Mouse (Mus musculus) natural killer cell, adult 2 months (primary cell): ENCODE data around the gene Grap.
A peak's percentile ranks its signal among the peaks of the same experiment; 100 is the strongest.

Experiments
- DNase-seq, 2 experiments: peaks; one replicate each; pipeline ENCODE4 v3.0.0; 2022; ENCODE audit warnings: low spot score in 2 of 2

Grap gene

DNA sequence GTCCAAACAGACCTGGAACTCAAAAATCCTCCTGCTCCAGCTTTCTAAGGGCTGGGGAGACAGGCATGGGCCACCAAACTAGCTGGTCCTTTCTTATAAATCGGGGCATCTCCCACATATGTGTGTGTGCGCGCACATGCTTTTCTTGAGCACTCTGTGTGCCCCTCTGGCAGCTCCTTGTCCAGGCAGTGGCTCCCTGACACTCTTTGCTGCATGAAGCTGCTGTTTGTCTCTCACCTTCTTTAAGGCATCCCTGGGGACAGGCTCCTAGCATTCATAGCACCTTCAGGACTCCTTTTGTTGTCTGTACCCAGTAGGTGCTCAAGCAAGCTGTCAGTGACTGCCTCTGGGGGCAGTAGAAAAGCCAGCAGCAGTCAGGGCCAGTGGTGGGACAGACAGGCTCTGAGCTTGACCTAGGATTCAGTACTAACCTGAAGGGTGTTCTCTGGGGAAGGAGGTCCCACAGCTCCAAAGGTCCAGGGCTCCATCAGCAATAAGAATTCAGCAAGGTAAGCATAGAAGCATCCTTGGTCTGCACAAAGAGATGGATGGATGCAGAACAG lies 5.4 kb downstream of the Grap start:
- no peak for DNase-seq

GRCm38 (mm10) chr11:61659011-61659858 lies 6.2 kb downstream of the Grap start:
- no peak for DNase-seq

DNA sequence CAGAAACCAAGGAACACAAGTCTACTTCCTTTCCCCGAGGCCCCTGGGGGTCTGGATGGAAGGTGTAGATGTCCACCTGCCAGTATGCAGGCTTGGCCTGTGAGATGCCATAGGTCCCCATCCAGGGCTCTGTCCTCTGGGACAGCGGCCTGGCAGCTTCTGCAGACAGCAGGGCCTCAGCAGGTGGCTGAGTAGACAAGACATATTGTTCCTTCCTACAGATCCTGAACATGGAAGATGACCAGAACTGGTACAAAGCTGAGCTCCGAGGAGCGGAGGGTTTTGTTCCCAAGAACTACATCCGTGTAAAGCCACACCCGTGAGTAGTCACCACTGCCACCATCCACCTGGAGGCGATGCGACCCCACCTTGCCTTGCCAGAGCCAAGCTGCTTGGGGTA lies 6.9 kb downstream of the Grap start:
- DNase-seq: no peak

- DNase-seq: peak in 1 of 2 experiments; percentile 51
These were observed 7.8 kb downstream of the Grap start for GRCm38 (mm10) chr11:61660806-61661392.

GRCm38 (mm10) chr11:61662189-61662588 lies 9.1 kb downstream of the Grap start:
- DNase-seq: no peak

DNA sequence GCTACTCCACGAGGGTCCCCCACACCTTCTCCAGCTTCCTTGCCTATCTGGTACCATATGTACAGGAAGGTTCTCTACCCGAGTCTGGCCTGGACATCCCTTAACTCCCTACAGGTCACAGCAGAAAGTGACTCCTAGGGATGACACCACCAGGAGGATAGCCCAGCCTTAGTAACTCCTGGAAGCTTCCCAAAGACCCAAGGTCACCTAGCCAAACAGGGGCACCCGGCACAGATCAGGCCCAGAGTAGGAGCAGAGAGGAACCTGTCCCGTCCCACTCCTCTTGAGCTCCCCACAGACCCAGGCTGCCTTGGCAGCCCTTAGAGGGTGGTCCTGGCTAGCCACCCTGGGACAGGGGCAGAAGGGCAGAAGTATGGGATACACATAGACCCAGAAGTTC lies 12.3 kb downstream of the Grap start:
- no peak for DNase-seq

DNA sequence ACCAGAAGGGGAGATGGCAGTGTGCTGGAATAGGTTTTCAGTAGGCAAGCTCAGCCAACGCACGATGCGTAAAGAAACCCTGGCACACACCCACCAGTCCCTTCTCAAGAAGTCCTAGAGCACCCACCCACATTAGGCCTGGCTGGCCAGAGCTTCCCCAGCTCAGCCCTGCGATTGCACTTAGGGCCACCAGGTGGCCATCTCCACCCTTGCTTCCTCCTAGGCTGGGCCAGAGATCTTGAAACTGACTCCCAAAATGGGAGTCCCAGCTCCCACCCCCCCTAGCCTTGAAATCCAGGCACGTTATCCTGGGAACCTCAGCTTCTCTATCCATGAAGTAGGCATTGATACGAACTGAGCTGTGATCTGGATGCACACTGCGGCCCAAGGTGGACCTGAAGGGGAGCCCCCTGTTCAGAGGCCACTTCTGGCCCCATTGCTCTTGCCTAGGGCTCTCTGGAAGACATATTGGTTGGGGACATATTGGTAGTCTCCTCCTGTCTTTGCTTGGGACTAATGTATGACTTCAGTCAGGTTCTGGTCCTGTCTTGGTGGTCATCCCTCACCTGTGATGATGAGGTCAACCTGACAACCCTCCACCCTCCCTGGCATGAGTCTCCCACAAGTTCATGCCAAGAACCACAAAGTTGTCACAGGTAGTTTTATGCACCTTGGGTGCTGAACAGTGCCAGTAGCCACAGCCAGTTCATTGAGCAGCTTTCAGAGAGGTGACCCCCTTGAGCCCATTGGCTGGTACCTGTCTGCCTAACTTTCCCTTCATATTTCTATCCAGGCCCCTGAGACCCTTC lies 13.1 kb downstream of the Grap start:
- no peak for DNase-seq

- no peak for DNase-seq
These were observed 14.2 kb downstream of the Grap start for GRCm38 (mm10) chr11:61667248-61667647.

- no peak for DNase-seq
These were observed 14.7 kb downstream of the Grap start for GRCm38 (mm10) chr11:61667782-61668181.

DNA sequence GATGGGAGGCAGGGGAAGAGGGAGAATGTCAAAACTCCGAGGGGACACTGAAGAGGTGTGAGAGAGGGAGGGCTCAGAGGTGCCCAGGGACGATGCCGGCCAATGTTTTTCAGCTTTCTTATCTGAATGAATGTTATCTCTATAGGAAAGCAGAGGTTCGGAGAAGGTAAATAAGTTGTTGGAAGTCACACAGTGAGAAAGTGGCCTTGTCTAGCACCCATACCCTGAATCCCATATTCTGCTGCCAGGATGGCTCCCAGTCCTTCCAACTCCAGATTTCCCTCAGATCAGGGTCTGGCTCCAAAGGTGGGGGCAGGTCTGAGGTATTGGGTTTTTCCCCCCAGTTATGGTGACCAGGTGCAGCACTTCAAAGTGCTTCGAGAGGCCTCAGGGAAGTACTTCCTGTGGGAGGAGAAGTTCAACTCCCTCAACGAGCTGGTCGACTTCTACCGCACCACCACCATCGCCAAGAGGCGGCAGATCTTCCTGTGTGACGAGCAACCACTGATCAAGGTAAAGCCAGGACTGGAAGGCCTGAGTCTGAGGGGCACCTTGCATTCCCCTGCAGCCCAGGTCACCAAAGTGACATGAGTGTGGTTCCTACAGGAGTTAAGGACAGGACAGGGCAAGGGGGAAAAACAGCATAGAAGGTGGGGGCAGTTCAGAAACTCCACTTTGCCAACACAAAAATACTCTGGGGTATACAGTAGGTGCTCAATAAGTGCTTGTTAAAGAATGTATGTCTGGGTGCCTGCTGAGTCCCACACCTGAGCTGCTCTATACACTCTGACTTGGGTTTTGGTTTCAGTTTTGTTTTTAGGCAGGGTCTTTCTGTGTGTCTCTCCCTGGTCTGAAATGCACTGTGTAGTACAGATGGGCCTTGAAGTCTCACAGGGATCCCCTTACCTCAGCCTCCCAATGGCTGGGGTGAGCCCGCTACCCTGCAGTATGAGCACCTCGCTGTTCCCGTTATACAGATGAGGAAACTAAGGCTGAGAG lies 16.7 kb downstream of the Grap start:
- DNase-seq: no peak

DNA sequence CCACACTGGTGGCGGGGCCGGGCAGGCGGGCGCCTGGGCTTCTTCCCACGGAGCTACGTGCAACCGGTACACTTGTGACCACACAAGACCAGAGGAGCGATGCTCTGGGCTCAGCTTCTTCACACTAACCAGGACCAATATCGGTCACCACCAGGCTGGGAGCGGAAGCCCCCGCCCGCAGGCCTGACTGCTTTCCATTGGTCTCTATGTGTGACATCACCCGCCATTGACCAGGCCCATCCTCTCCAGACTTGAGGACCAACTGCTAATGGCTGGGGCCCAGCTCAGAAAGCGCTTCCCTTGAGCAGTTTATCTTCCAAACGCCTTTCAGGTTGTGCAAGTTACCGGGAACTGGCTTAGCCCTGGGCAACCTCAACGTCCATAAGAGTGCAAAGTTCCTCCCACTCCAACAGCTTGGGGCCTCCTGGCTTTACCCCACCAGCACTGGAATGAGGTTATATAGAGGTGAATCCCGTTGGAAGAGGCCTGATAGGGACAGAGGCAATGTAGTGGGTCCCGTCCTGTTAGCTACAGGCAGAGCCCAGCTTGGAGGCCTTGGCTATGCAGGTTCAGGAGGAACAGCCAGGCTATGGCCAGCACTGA lies 18.8 kb downstream of the Grap start:
- DNase-seq: no peak

- no peak for DNase-seq
These were observed 20.6 kb downstream of the Grap start for GRCm38 (mm10) chr11:61673686-61674085.

- DNase-seq: no peak
These were observed 21.2 kb downstream of the Grap start for GRCm38 (mm10) chr11:61674151-61674838.

- DNase-seq: no peak
These were observed 21.7 kb downstream of the Grap start for GRCm38 (mm10) chr11:61674839-61675159.

- no peak for DNase-seq
These were observed 22.3 kb downstream of the Grap start for GRCm38 (mm10) chr11:61675332-61675731.

- no peak for DNase-seq
These were observed 23.3 kb downstream of the Grap start for GRCm38 (mm10) chr11:61676216-61676854.

- DNase-seq: no peak
These were observed 24.6 kb downstream of the Grap start for GRCm38 (mm10) chr11:61677709-61678108.

- no peak for DNase-seq
These were observed 26.2 kb downstream of the Grap start for GRCm38 (mm10) chr11:61679091-61679866.
